Mouse (Mus musculus) layer of hippocampus, postnatal 10 days (tissue): Measurements from ENCODE around the gene Miga1. TPM values are rescaled to one million over a fixed set of nuclear protein-coding genes. Genes with fewer than 3 reads are reported as not detected.

Experiments used
- DNase-seq, 2 experiments: peaks; one replicate each; pipeline ENCODE4 v3.0.0; 2021; ENCODE audit warnings: low spot score in 2 of 2
- total RNA-seq, 2 experiments: library from RNA; stranded (reverse); gene quantifications; 2 replicates each; pipeline ENCODE4 v1.2.3; 2021

The Miga1 gene
- total RNA-seq, 2 experiments from 2014 or later, result 73.3 to 76.5 TPM

- DNase-seq, result no peak
Measured at GRCm38 (mm10) chr3:152250487-152250886, 89.7 kb downstream of the Miga1 start.

- no peak for DNase-seq
Measured at GRCm38 (mm10) chr3:152247708-152248107, 92.5 kb downstream of the Miga1 start.

- DNase-seq, result peak in 1 of 2 experiments; percentile 19
Measured at GRCm38 (mm10) chr3:152245273-152245910, 94.8 kb downstream of the Miga1 start.

- DNase-seq, result no peak
Measured at GRCm38 (mm10) chr3:152243304-152243703, 96.9 kb downstream of the Miga1 start.

- DNase-seq, result no peak
Measured at GRCm38 (mm10) chr3:152241098-152241497, 99.1 kb downstream of the Miga1 start.

- no peak for DNase-seq
Measured at GRCm38 (mm10) chr3:152239592-152239991, 100.6 kb downstream of the Miga1 start.

GRCm38 (mm10) chr3:152238836-152239235 is 101.4 kb downstream of the Miga1 start:
- DNase-seq, result no peak

GRCm38 (mm10) chr3:152235805-152236204 is 104.4 kb downstream of the Miga1 start:
- DNase-seq, result no peak

GRCm38 (mm10) chr3:152235238-152235637 is 105.0 kb downstream of the Miga1 start:
- DNase-seq, result no peak

GRCm38 (mm10) chr3:152231333-152232100 is 108.7 kb downstream of the Miga1 start:
- no peak for DNase-seq

- DNase-seq, result no peak
Measured at GRCm38 (mm10) chr3:152229271-152229670, 110.9 kb downstream of the Miga1 start.

- no peak for DNase-seq
Measured at GRCm38 (mm10) chr3:152228843-152229242, 111.4 kb downstream of the Miga1 start.

- no peak for DNase-seq
Measured at GRCm38 (mm10) chr3:152225906-152226305, 114.3 kb downstream of the Miga1 start.

- no peak for DNase-seq
Measured at GRCm38 (mm10) chr3:152224918-152225317, 115.3 kb downstream of the Miga1 start.

Other genes with a start within 250 kb of the Miga1 start
- gene Gipc2, start 174.2 kb downstream of the Miga1 start, total RNA-seq, result 1 to 10 TPM; 1.3 to 2.8 TPM
- 10 to 100 TPM; 45.5 to 49.6 TPM for gene Dnajb4, start 130.1 kb downstream of the Miga1 start, total RNA-seq
- gene Fubp1, start 130.0 kb downstream of the Miga1 start, total RNA-seq, result 100 to 1,000 TPM; 136 to 139 TPM
- gene Nexn, start 74.1 kb downstream of the Miga1 start, total RNA-seq, result 1 to 10 TPM in 1 of 2 experiments, under 1 TPM in 1; 0.87 to 1.0 TPM
- 100 to 1,000 TPM; 103 to 117 TPM for gene Usp33, start 6.1 kb upstream of the Miga1 start, total RNA-seq
- gene Zzz3, start 55.1 kb upstream of the Miga1 start, total RNA-seq, result 10 to 100 TPM; 31.9 to 33.9 TPM